Mouse (Mus musculus): ENCODE results near the gene Dop1b.

GRCm38 (mm10) chr16:93686421-93686820 lies 25.3 kb upstream of the Dop1b start:
- no peak for TF ChIP-seq CTCF (IDR thresholded peaks at IDR 0.05; ENCODE audit: borderline replicate concordance, insufficient read depth, low read depth, low read length)
- no peak for TF ChIP-seq POLR2A (IDR thresholded peaks at IDR 0.05; ENCODE audit: borderline replicate concordance, insufficient read depth, low read length)

Data from cerebellum, adult 2 months (tissue).